ENCODE assay signal across 9 mouse cellular contexts in the genomic region with DNA sequence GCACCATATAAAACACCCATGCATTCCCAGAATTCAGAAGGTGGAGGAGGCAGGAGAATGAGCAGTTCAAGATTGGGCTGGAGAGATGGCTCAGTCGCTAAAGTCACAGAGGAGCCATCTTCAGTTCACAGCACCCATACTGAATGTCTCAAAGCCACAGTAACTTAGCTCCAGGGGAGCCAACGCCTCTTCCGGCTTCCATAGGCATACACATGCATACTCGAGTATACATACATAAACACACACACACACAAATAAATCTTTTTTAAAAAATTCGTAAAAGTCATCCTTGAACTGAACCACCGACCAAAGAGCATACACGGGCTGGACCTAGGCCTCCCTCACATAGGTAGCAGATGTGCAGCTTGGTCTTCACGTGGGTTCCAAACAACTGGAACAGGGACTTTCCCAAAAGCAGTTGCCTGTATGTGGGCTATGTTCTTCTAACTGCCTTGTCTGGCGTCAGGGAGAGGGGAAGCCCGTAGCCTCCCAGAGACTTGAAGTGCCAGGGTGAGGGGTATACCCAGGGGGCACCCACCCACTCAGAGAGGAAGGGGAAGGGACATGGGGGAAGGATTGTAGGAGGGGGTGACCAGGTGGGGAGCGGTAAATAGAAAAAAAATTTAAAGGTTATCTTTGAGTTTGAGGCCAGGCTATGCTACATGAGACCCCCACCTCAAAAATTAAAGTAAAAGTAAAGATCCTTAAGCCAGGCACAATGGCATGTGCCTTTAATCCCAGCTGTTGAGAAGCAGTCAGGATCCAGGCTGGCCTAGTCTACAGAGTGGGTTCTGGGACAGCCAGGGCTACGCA.
"Had no signal": no experiment of that assay in that cellular context is flagged by ENCODE, and none has a peak within 500 bp of the region (broad histone marks: within the 10 kb centered on the region; RNA-seq: fewer than 3 reads in every experiment).

No protein-coding gene starts in this region.

- H3K27ac ChIP-seq: kidney, postnatal 0 days; limb, embryonic 13.5 days; liver, embryonic 14.5 days; midbrain, embryonic 12.5 days; neural tube, embryonic 12.5 days had no signal

- ATAC-seq: midbrain, embryonic 16.5 days had no signal

- H3K4me3 ChIP-seq: limb, embryonic 13.5 days; midbrain, embryonic 12.5 days; neural tube, embryonic 12.5 days had no signal

- H3K27me3 ChIP-seq: limb, embryonic 13.5 days; midbrain, embryonic 12.5 days; neural tube, embryonic 12.5 days had no signal

- DNase-seq: kidney, adult 9 months; layer of hippocampus, adult 9-11 months; left cerebral cortex, postnatal 4 days had no signal

- H3K9me3 ChIP-seq: limb, embryonic 13.5 days; midbrain, embryonic 12.5 days; neural tube, embryonic 12.5 days had no signal

- H3K4me2 ChIP-seq: limb, embryonic 13.5 days; midbrain, embryonic 12.5 days; neural tube, embryonic 12.5 days had no signal

- H3K9ac ChIP-seq: limb, embryonic 13.5 days; liver, embryonic 14.5 days; midbrain, embryonic 12.5 days; neural tube, embryonic 12.5 days had no signal
